ENCODE assay signal across 13 mouse cellular contexts in the genomic region with DNA sequence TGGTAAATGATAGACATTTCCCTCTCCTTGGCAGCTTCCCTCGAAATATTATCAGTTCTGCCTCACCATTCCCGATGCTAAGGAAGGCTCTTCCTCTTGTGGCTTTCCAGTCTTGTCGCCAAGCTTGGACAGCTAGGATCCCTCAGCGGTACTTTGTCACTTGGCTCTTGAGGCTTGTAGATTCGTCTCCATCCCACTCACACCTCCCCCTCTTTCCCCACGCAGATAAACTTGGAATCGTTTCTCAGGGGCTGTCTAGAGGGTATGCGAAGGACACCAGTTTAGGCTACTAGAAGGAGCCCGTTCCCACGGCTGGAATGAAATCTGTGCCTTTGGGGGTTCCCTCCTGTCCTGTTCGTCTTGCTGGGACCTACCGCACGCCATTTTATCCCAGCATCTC. TPM values are rescaled to one million over a fixed set of nuclear protein-coding genes. Genes with fewer than 3 reads are reported as not detected.
DNase-seq lines count a peak whose midpoint lies in the region; ATAC-seq lines count a peak whose summit lies in the region.
"Had no signal": no experiment of that assay in that cellular context is flagged by ENCODE, and none has a peak within 500 bp of the region (broad histone marks: within the 10 kb centered on the region; RNA-seq: fewer than 3 reads in every experiment).

No protein-coding gene starts in this region.

- no peak overlapping the region for H3K27ac ChIP-seq in midbrain, embryonic 11.5 days (ENCODE audit: low read depth, low read length)
- H3K27ac ChIP-seq: embryonic facial prominence, embryonic 12.5 days; left cerebral cortex, adult 2 months had no signal

- no peak overlapping the region for H3K4me2 ChIP-seq in midbrain, embryonic 11.5 days
- H3K4me2 ChIP-seq: embryonic facial prominence, embryonic 12.5 days had no signal

- H3K27me3 ChIP-seq in midbrain, embryonic 11.5 days (ENCODE audit: control insufficient read depth, insufficient read depth, low read length) = no peaks in the 10 kb centered on the region
- H3K27me3 ChIP-seq: embryonic facial prominence, embryonic 12.5 days had no signal

- DNase-seq in gastrocnemius, adult 18-20 months (ENCODE audit: low spot score) = peak; percentile 4
- DNase-seq in gastrocnemius, postnatal 4 days (ENCODE audit: low spot score in 2 of 2) = no peak
- DNase-seq in kidney, postnatal 10 days = peak; percentile 21
- DNase-seq in kidney, adult 11 months = no peak
- peak; percentile 16 for DNase-seq in heart, postnatal 25 days (ENCODE audit: low spot score)
- peak; percentile 10 for DNase-seq in lung, postnatal 36 days
- no peak for DNase-seq in midbrain, embryonic 11.5 days (ENCODE audit: low spot score, missing footprints)
- DNase-seq: adrenal gland, adult 8-10 months had no signal

- intact Hi-C loops in heart, postnatal 25 days (cut with DNase I) = loop anchor here (10.0 kb wide), 1 partner anchor 802 kb away; no protein-coding TSS in a partner anchor

- no peak overlapping the region for H3K9ac ChIP-seq in midbrain, embryonic 11.5 days (ENCODE audit: low read length)
- H3K9ac ChIP-seq: embryonic facial prominence, embryonic 12.5 days had no signal

- H3K9me3 ChIP-seq in midbrain, embryonic 11.5 days (ENCODE audit: control insufficient read depth, low read length) = no peaks in the 10 kb centered on the region
- H3K9me3 ChIP-seq: embryonic facial prominence, embryonic 12.5 days had no signal

- no peak for ATAC-seq in CD4-positive, CD25-positive, alpha-beta regulatory T cell, adult 4 months
- no peak for ATAC-seq in midbrain, embryonic 11.5 days (ENCODE audit: low FRiP score)

- no peak overlapping the region for H3K4me3 ChIP-seq in midbrain, embryonic 11.5 days (ENCODE audit: low read depth, low read length)
- H3K4me3 ChIP-seq: embryonic facial prominence, embryonic 12.5 days; left cerebral cortex, adult 2 months had no signal

- no peaks in the 10 kb centered on the region for H3K4me1 ChIP-seq in midbrain, embryonic 11.5 days (ENCODE audit: control insufficient read depth, insufficient read depth, low read length)
- H3K4me1 ChIP-seq: embryonic facial prominence, embryonic 12.5 days had no signal

- WGBS in midbrain, embryonic 11.5 days = 80% methylated on average over 13 of the region's 13 CpGs

- no peaks in the 10 kb centered on the region for H3K36me3 ChIP-seq in midbrain, embryonic 11.5 days (ENCODE audit: control insufficient read depth, insufficient read depth, low read length)
- H3K36me3 ChIP-seq: embryonic facial prominence, embryonic 12.5 days had no signal

RNA-seq across cellular contexts. Expression of a gene that starts 1.4 kb away (rescaled TPM):
- 1 to 10 TPM; 4.2 to 6.1 TPM for total RNA-seq in gastrocnemius, adult 18-20 months (2021)
- total RNA-seq in gastrocnemius, postnatal 4 days (2021) = 10 to 100 TPM; 15.6 to 18.0 TPM
- 10 to 100 TPM; 18.6 to 21.2 TPM for total RNA-seq in heart, postnatal 25 days (2021)
- under 1 TPM in 1 of 2 experiments, not detected in 1; 0.39 TPM for polyA plus RNA-seq in CD4-positive, CD25-positive, alpha-beta regulatory T cell, adult 4 months (2017; shearing (Covaris generic))
- 32.7 and 37.1 TPM in 2 replicates for polyA plus RNA-seq in midbrain, embryonic 11.5 days (2014; fragmentation: Nextera tagmentation; extraction: Ambion mirVana)
- total RNA-seq: monocyte, adult 5-6 weeks had no signal

RNA-seq across cellular contexts. Expression of a gene that starts 53.4 kb away (rescaled TPM):
- total RNA-seq in gastrocnemius, adult 18-20 months (2021) = not detected
- total RNA-seq in gastrocnemius, postnatal 4 days (2021) = not detected
- not detected for total RNA-seq in heart, postnatal 25 days (2021)
- under 1 TPM; 0.22 to 0.42 TPM for polyA plus RNA-seq in CD4-positive, CD25-positive, alpha-beta regulatory T cell, adult 4 months (2017; shearing (Covaris generic))
- polyA plus RNA-seq in midbrain, embryonic 11.5 days (2014; fragmentation: Nextera tagmentation; extraction: Ambion mirVana) = 0.15 TPM in 2 replicates
- total RNA-seq: monocyte, adult 5-6 weeks had no signal
- polyA plus RNA-seq: embryonic facial prominence, embryonic 12.5 days; liver, embryonic 16.5 days had no signal

RNA-seq across cellular contexts. Expression of a gene that starts 55.5 kb away (rescaled TPM):
- 10 to 100 TPM; 12.4 to 14.1 TPM for total RNA-seq in gastrocnemius, adult 18-20 months (2021)
- 10 to 100 TPM; 16.5 to 22.0 TPM for total RNA-seq in gastrocnemius, postnatal 4 days (2021)
- 10 to 100 TPM; 16.4 to 18.1 TPM for total RNA-seq in heart, postnatal 25 days (2021)
- polyA plus RNA-seq in CD4-positive, CD25-positive, alpha-beta regulatory T cell, adult 4 months (2017; shearing (Covaris generic)) = 10 to 100 TPM; 38.6 to 40.9 TPM
- polyA plus RNA-seq in midbrain, embryonic 11.5 days (2014; fragmentation: Nextera tagmentation; extraction: Ambion mirVana) = 37.5 and 38.7 TPM in 2 replicates

Comparison
In these comparisons a context has a peak if more than half of its experiments do, and no peak if none do; other contexts are left out.
1. DNase-seq: peak in gastrocnemius, adult 18-20 months (single experiment), kidney, postnatal 10 days (single experiment), heart, postnatal 25 days (single experiment) and lung, postnatal 36 days (single experiment); none in gastrocnemius, postnatal 4 days (0 of 2), kidney, adult 11 months (single experiment) and midbrain, embryonic 11.5 days (single experiment).